Mouse (Mus musculus) adrenal gland, postnatal 25 days (tissue): Measurements from ENCODE around the gene Perm1. TPM values are rescaled to one million over a fixed set of nuclear protein-coding genes. Genes with fewer than 3 reads are reported as not detected.

Experiments used
- DNase-seq: peaks from one replicate; pipeline ENCODE4 v3.0.0; 2021; ENCODE audit warnings: mixed read lengths
- long read RNA-seq: library from polyadenylated mRNA; stranded (forward); transcript quantifications from one replicate; pipeline ENCODE4 v2.0.0, GENCODE M21; 2021
- total RNA-seq: library from RNA; stranded (reverse); gene quantifications from 2 replicates; pipeline ENCODE4 v1.2.3, GENCODE M21; 2021

Gene Perm1
- total RNA-seq: 3.3 and 4.1 TPM in 2 replicates
- long read RNA-seq, partial matches to known transcripts: 2 of 4 reads
- long read RNA-seq, other reads (novel, unspliced or antisense): 1 of 4 reads

DNA sequence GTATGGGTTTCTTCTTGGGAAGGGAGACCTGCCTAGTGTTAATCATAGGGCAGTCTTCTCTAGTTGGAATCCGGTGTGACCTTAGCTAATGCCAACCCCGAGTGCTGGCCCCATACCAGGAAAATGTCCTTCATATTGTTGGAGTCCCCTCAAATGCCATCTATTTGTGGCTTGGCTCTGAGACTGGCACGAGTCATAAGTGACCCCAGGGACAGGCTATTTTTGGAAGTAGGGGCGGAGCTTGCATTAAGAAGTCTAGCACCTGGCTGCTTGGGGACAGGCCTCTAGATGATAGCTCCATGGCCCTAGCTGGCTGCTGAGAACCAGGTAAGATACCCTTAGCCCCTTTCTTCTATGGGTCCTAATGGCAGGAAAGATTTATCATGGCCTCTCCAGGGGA is at the start of gene Perm1:
Gene Perm1, plus strand, starts transcription at position 220 of the 400 bp plus-strand sequence.
- DNase-seq: peak; percentile 84

DNA sequence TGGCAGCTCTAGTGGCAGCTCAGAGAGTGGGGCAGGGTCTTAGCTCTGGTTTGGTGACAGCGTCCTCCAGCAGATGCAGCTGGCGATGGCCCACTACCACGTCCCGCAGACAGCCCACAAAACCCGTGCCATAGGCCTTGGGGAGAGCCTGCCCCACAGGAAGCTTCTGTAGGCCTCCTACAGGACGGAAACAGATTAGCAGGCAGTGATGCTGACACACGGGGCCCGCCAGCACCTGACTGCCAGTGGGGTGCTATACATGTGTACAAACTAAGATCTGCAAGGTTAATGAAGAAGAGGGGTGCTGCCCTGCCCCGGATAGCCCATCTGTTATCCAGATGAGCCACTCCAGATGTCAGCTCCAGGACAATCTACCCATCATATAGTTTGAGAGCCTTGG is 49.2 kb upstream of the Perm1 start:
- DNase-seq: no peak

DNA sequence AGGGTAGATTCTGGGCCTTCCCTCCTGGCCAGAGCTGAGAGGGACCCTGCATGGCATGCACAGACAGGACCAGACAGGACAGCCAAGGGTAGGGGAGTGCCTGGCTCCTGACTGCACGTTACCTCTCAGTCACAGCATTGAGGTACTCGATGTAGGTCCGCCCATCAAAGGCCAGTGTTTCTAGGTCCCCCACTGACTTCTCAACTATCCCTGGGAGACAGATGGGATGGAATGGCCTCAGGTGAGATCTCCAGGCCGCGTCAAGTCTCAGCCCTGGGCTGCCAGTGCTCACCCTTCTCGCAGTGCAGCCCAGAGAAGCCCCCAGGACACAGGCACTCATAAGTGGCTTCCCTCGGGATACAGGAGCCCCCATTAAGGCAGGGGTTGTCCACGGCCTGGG is 47.1 kb upstream of the Perm1 start:
- DNase-seq: no peak

DNA sequence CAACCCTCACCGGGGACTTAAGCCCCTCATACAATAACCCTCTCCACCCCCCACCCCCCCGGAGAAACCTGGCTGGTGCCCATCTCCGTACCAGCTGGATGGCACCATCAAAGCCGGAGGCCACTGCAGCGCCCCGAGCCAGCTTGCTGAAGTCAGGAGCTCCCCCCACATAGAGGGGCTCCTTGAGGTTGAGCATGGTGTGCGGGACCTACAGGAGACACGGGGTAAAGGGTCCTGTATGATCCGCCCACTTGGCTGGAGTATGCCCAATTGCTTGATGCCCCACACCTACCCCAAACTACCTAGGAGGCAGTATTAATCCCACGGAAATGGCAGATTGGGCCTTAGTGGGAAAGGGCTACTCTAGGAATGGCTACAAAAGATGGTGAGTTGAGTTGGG is 46.5 kb upstream of the Perm1 start:
- DNase-seq: no peak

DNA sequence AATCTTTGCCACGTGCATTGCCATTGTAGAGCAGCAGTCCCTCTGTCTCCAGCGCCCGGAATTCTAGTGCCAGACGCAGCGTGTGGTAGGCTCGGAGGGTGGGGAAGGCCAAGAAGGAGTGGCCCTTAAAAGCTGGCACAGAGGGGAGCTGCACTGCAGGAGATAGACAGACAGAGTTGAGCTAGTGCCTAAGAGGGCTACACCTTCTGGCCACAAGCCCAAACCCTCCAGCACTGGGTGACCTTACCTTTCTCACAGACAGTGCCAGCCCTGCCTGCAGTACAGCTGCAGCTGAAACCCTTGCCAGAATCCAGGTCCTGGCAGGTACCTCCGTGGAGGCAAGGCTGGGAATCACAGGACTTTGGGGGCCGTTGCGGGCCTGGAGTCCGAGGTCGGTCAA is 43.8 kb upstream of the Perm1 start:
- DNase-seq: no peak

DNA sequence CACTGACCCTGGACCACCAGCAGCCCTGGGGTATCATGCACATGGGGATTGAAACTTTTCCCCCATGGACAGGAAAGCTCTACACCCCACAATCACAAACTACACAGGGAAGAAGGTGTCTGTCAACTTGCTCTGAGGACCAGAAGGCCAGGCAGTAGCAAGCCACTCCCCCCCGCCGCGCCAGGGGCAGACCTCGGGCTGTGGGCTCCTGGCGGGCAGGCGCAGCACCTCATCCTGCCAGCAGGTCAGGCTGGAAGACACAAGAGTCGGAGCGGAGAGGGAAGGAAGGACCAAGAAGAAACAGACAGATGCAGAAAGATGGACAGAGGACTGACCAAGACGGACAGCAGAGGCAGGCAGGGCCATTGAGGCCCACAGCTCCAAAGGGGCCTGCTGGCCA is 38.0 kb upstream of the Perm1 start:
- DNase-seq: no peak

DNA sequence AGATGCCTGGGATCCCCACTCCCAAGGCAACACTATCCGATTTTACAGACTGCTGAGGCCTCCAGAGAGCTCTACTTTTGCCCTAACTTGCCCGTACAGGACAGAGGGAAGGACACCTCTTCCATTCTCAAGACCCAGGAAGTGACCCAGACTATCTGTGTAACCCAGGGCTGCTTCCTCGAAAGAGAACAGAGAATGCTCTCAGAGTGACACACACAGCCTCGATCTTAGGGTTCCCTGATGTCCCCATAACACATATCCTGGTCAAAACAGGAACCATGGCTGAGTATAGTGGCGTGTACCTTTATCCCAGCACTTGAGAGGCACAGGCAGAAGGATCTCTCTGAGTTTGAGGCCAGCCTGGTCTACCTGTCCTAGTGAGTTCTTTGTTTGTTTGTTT is 31.9 kb upstream of the Perm1 start:
- no peak for DNase-seq

DNA sequence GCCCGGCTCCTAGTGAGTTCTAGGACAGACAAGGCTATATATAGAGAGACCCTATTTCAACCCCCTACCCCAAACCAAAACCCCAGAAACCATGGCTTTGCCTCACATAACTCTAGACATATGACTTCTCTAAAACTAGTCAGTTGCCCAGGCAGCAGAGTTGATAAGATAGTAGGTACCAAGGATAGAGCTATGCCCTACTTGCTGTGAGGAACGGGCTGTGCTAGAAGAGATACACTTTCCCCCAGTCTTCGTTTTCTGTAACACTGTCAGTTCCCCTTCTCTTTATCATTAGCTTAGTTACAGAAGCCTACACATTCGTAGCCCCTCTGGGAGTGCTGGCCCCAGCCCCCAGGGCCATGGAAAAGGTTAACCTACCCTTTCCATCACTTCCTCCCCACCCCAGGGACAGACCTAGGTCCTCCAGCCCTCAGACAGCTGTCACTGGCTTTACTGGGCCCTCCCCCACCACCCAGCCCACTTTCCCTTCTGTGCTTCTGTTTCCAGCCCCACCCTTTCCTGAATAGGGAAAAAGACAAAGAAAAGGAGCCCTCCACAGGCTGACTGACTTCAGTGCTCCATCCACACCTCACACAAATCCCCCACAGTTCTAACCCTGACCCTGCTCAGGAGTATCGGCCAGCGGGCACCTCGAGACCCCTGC is 31.2 kb upstream of the Perm1 start:
- DNase-seq: no peak

DNA sequence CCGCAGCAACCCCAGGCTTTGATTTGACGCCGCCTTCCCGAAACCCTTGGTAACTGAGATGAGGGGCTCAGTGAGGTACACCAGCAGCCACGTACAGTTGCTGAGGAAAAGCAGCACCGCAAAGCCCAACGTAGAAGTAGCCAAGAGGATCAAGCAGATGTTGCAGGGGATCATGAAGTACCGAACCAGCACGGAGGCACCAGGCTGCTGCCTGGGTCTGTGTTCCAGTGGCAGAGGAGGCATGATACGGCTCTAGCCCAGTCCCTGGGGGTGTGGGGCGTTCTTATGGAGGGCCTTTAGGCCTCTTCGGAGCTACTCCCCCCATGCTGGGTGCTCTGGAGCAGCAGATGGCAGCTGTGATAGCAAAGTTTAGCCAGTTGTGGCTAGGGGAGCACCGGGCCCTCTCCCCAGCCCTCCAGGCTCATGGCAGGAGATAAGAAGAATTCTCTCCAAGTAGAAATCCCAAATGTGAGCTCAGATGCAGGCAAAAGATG is 30.2 kb upstream of the Perm1 start:
- DNase-seq: no peak

DNA sequence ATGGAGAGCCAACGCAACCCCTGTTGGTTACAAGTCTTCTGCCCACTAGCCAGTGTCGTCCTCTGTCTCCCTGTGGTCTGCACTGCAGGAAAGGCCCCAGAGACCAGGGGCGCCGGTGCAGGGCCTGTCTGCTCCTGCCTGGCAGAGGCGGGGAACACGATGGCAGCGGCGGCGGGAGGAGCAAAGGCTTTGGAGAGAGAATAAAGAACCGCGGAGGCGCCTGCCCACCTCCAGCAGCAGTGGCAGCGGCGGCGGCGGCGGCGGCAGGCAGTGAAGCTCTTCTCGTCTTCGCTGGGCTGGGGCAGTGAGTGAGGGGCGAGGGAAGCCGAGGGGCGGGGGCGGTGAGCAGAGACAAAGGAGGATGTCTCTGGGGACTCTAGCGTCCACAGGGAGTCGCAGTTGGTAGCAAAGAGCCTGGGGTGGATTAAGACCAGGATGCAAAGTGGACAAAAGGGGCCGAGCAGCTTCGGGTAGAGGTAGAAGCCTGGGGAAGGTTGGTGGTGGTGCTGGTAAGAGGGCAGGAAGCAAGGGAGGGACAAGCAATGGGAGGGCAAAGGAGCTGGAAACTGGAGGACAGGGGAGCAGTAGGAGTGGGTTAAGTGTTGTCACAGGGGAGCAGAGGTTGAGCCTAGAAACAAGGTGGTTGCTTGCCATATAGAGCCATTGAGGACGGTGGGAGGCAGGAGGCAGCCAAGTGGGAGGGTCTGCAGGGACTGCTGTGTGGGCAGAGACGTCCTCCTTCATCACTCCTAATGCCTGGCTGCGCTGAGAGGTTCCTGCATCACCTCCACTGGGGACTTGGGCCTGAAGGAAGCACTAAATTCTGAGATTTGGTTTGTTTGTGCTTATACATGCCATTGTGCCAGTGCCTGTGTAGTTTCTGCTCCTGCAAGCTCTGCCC is 29.5 kb upstream of the Perm1 start:
- peak; percentile 21 for DNase-seq

DNA sequence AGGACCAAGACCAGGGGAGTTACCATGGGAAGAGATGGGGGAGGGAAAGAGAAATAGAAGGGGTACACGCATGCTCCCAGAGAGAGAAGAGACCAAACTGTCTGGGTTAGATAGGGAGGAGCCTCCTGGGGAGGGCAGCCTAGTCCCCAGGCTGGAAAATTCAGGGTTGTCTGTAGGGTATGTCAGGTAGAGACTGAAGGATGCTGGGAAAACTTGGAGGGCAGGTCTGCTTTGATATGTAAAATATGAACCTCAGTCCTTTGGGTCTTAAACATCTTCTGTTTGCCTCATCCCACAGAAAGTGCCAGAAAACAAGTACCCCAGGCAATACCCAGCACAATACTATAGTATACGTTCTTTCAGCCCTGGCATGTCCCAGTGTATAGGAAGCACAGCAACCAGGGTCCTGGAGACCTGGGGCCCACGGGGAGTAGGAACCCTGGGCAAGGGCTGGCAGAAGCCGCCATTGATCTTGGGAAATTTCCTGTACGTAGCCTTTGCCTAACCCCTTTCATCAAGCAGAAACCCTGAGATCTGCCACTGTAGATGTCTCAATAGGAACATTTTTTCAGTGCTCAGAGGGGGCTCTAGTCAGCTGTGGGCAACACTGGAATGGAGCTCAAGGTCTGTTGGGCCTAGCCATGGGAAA is 27.4 kb upstream of the Perm1 start:
- no peak for DNase-seq

DNA sequence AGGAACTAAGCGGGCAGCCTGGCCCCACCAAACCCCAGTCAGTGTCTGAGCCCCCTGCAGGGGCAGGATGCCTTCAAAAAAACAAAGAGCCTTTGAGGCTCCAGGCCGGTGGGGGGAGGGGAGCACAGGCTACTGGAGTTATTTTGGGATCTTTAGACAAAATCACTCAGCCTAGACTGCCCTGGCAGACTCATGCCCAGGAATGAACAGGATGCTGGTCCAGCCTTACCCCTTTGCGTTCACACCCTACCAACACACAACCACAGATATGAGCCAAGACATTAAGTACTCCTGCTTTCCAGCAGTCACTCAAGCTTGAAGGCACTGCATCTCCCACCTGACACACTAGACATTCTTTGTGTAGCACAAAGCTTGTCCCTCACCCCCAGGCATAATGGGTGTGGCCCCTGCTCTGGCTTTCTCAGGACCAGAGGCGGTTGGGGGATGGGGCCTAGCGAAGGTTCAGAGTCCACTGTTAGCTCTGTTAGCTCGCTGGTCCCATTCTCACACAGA is 26.8 kb upstream of the Perm1 start:
- DNase-seq: no peak

DNA sequence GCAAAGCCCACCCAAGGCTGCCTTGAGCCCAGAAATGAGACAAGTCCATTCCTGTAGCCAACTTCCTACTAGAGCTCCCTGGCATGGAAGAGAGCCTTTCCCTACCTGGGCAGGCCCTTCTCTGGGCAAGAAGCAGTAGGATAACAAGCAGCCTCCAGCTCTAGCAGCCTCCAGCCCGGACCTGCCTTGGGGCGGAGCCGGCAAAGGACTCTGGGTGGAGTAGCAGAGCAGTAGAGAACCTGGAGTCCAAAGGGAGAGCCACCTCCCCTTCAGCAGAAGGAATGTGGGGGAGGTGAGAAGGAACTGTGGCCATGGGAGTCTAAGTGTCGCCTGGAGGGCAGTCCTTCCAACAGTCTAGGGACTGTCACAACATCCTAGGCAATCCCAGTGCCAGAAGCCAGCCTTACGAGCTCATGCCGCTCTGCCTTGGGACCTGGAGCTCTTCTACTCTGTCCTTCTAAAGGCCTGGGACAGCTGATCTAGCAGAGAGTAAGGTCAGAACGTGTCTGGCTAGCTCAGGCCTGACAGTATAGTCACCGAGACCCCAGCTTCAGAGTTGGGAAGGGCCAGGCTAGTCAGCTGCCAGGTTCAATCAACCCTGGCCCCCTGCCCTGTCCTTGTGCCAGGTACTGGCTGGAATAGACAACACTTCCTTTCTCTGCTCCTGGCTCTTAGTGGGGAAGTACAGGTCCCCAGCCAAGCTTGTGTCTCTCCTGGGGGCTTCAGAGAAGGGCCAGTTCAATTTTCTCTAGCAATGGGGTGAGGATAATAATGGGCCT is 23.1 kb upstream of the Perm1 start:
- peak; percentile 28 for DNase-seq

DNA sequence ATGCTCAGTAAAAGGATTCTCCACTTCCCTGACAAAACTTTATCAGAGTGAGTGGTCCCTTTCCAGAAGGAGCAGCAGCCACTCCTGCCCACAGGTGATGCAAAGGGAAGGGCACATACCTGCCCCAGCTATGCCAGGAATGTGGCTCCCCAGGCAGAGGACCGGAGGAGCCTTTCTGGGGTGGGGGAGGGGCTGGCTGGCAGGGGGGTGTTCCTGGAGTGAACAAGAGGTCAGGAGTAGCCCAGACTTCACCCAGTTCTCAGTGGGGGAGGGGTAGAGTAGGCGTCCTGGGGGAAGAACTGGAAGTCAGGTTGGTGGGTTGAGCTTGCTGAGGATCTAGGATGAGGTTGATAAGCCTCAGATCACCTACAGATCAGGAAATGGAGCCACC is 22.5 kb upstream of the Perm1 start:
- DNase-seq: no peak

DNA sequence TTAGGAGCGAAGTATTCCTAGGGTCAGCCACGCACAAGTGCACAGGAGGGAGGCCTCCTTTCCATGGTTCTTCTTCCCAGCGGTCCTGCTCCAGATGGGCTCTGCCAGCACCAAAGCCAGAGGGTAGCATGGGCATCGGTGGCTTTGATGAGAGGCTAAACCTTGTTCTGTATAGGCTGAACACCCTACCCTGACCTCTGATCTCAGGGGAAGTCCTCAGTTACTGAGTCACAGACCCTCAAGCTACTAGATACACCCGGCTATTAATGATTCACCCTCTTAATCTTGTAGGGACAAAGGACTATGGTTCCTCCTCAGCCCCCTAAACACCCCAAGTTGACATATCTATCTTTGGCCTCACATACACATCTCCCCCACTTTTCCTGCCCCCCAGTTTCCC is 21.8 kb upstream of the Perm1 start:
- no peak for DNase-seq

DNA sequence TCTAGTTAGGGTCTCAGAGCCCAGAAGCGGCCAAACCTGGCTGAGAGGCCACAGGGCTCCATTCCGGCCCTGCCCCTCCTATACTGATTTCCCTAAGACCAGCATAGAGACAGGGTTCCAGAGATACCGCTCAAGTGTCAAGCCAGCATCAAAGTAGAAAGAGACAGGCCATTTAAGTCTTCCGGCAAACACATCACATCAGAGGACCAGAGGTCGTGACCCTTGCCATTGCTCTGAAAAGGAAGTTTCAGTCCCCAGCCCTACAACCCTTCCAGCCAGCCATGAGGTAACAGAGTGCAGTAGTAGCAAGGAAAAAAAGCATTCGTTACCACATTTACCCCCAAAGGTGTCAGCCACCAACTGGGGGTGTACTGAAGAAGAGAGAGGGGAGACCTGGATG is 21.3 kb upstream of the Perm1 start:
- no peak for DNase-seq

DNA sequence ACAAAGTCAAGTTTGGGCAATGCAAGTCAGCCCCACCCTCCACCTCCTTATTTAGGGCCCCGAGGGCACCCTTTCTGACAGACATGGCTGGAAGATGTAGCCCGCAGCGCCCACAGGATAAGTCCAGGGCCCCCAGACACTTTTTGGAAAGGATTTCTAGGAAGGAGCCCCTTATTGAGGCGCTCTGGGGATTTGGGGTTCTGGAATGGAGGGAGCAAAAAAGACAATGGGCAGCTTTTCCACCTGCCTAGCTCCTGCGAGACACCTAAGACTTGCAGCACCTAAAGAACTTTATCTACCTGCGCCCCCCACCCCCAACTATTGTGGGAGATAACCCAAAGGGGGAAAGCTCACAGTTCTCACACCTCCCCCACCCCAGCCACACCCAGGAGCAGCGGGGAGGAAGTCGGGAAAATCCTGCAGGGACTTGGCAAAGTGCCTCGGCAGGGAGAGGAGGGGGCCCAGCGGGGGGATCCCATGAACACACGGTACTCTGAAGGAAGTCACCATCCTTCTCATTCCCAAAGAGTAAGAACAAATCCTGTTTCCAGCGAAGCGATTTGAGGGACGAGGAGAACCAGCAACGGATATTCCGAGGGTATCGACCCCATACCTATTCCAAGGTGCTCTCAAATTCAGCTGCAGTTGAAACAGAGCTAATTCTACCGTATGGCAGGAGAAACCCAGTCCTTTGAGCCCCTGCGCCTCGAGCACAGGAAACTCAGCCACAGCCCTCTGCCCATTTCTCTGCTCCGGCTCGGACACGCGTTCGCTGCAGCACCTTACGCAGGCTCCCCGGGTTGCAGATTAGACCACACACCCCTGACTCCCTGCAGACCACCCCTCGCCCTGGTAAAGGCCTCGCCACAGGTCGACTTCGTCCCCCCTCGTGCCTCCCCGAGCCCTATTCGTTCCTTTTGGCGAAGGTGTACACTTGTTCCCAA is 19.5 kb upstream of the Perm1 start:
- peak; percentile 49 for DNase-seq

DNA sequence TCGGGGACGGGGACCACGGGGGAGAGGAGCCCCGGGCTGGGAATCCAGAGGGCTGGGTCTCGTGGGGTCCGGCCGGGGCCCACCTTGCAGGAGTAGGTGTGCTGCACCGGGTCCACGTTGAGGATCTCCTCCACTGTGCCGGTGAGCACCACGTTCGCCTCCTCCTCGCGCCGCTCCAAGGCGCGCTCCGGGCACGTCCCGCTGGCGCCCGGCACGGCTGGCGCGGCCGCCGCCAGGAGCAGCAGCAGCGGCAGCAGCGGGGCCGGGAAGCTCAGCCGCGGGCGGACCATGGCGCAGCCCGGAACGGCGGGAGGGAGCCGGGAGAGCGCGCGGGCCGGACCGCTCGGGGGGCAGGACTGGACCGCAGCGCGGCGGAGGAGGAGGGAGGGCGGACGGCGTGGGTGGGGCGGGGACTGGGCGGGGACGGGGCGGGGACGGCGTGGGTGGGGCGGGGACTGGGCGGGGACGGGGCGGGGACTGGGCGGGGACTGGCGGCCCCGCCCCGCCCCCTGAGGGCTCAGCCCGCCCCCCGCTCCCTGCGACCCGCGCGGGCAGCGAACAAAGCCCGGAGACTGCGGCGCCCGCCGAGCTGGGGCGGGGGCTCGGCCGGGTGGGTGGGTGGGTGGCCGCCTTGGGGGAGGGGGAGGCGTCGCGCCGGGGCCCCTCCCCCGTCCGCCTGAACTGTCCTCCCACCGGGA is 18.4 kb upstream of the Perm1 start, which contains the start of gene Agrn:
Gene Agrn, minus strand, starts transcription at position 358 of the 698 bp plus-strand sequence.
- DNase-seq: peak; percentile 82

DNA sequence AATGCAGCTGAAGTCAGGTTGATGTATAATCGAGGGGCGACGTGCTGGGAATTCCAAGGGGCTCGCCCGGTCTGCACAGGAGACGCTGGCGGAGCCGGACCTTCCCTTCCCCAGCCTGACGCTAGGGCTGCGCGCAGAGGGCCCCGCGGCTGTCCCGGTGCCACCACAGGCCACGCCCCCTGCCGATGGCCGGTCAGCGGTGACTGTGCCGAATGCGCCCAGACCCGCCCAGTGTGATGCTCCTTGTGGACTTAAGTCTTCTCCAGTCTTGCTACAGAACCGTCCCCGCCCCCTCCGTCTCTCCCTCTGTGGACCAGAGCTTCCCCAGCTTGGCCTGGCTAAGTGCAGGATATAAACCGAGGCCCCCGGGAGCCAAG is 17.9 kb upstream of the Perm1 start:
- peak; percentile 91 for DNase-seq
